Mouse (Mus musculus): ENCODE measurements around the gene Fmo2. TPM values are rescaled to one million over a fixed set of nuclear protein-coding genes. Genes with fewer than 3 reads are reported as not detected.

Gene Fmo2
- polyA plus RNA-seq, 1 experiment from 2014 or later = 0.29 TPM

DNA sequence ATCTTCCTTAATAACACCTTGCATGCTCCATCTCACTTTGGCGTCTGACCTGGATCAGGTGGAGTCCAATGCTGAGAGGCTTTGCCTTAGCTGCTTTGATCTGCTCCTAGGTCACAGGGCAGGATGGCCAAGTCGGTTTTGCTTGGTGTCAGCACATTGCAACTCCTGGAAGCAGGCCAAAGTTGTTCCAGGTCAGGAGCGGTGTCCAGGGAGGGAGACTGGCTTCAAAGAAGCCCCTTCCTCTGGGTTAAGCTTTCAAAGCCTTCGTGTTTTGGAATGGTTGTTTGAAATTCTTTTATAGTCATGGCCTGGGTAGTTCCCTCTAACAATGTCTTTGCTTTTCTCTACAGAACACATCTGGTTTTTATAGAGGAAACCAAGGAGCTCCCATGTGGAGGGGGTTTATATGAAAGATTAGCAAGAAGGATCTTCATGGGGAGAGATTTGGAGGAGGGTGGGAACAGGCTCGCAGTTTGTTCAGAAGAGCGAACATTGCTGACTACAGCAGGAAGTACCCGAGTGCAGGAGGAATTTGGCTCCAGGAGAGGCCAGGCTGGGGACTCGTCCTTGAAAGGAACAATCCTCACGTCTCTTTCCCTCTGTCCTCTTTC, 26.7 kb downstream of the Fmo2 start:
- H3K9me3 ChIP-seq (ENCODE audit: control insufficient read depth, low read length) = peaks cover 3% of the 10 kb centered on the region; the same call in 1 of the 2 replicates
- no peak overlapping the region for H3K4me3 ChIP-seq (ENCODE audit: low read length)
- H3K27me3 ChIP-seq (replicated peaks; ENCODE audit: control insufficient read depth, insufficient read depth, low read length) = no peaks in the 10 kb centered on the region
- H3K4me2 ChIP-seq (ENCODE audit: low read length) = no peak overlapping the region
- H3K4me1 ChIP-seq (ENCODE audit: control insufficient read depth, insufficient read depth, low read depth, low read length) = no peaks in the 10 kb centered on the region; the same call in 1 of the 2 replicates
- no peaks in the 10 kb centered on the region for H3K36me3 ChIP-seq (ENCODE audit: control insufficient read depth, insufficient read depth, low read length)
- ATAC-seq = no peak
- H3K9ac ChIP-seq (ENCODE audit: low read depth, low read length) = no peak overlapping the region
- 59% methylated on average over 9 of the region's 9 CpGs for WGBS
- no peak overlapping the region for H3K27ac ChIP-seq (ENCODE audit: low read depth, low read length)

DNA sequence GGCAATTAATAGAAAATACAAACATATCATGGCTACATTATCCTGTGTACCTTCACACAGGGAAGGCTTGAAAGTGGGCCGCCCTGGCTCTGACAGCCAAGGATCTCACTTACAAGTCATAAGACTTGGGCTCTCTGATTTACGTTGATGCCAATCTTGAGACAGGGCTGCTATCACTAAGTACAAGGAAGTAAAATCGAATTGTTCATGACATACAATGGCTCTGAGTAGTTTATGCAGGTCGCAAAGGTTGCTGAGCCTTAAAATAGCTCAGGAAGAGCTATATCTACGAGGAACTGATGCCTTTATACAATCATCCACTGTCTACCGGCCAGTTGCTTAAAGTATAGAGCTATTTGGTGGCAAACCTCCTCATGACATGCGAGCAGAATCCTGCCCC, 27.5 kb downstream of the Fmo2 start:
- Histone ChIP-seq H3K9ac (ENCODE audit: low read depth, low read length) (no peak overlapping the region), H3K36me3 (ENCODE audit: control insufficient read depth, insufficient read depth, low read length) (no peaks in the 10 kb centered on the region), H3K4me2 (ENCODE audit: low read length) (no peak overlapping the region), H3K9me3 (ENCODE audit: control insufficient read depth, low read length) (peaks cover 3% of the 10 kb centered on the region; the same call in 1 of the 2 replicates), H3K4me1 (ENCODE audit: control insufficient read depth, insufficient read depth, low read depth, low read length) (no peaks in the 10 kb centered on the region; the same call in 1 of the 2 replicates), H3K27ac (ENCODE audit: low read depth, low read length) (no peak overlapping the region), H3K27me3 (replicated peaks; ENCODE audit: control insufficient read depth, insufficient read depth, low read length) (no peaks in the 10 kb centered on the region), H3K4me3 (ENCODE audit: low read length) (no peak overlapping the region)
- WGBS = 85% methylated on average over 7 of the region's 7 CpGs
- no peak for ATAC-seq

DNA sequence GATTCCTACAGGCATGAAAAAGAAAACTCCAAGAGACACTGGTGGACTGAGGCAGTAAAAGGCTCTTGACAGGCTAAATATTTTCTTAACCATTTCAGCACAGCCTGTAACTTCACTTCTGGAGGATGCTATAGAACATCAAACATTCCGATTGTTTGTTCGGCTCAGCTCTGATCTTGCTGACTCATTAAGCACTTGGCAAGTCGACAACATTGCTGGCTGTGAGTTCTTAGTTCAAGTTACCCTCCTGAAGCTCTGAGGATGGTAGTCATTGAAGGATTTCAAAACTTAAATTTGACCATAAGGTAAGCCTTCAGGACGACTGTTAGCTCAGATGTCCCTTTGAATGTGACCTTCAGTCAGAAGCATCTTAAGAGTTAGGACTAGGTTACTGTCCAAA, 31.1 kb downstream of the Fmo2 start:
- Histone ChIP-seq H3K4me2 (ENCODE audit: low read length) (no peak overlapping the region), H3K9ac (ENCODE audit: low read depth, low read length) (no peak overlapping the region), H3K36me3 (ENCODE audit: control insufficient read depth, insufficient read depth, low read length) (no peaks in the 10 kb centered on the region), H3K27me3 (replicated peaks; ENCODE audit: control insufficient read depth, insufficient read depth, low read length) (no peaks in the 10 kb centered on the region), H3K27ac (ENCODE audit: low read depth, low read length) (no peak overlapping the region), H3K4me1 (ENCODE audit: control insufficient read depth, insufficient read depth, low read depth, low read length) (no peaks in the 10 kb centered on the region; the same call in 1 of the 2 replicates), H3K9me3 (ENCODE audit: control insufficient read depth, low read length) (peaks cover 3% of the 10 kb centered on the region; the same call in 1 of the 2 replicates), H3K4me3 (ENCODE audit: low read length) (no peak overlapping the region)
- WGBS = 78% methylated on average over 4 of the region's 4 CpGs
- no peak for ATAC-seq

DNA sequence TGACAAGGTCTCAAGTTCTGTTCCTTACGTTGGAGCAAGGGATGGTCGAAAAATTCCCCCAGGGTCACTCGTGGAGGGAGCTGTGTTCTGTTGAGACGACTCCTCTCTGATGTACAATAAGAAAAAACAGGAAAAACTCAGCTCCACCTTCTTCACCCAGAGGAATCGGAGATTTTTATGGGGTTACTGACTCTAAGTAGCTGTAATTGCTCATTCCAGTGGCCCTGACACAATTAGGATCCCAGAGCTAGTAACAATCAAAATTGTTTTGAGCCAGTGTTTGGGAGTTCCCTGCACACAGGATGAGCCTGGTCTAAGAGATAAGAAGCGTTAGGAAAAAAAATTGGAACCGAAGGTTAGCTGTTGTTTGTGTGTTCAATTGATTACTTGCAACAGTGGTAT, 32.2 kb downstream of the Fmo2 start, which contains the start of gene Fmo1:
Gene Fmo1, minus strand, starts transcription at position 331 of the 402 bp plus-strand sequence.
- Histone ChIP-seq H3K4me1 (ENCODE audit: control insufficient read depth, insufficient read depth, low read depth, low read length) (no peaks in the 10 kb centered on the region), H3K36me3 (ENCODE audit: control insufficient read depth, insufficient read depth, low read length) (no peaks in the 10 kb centered on the region), H3K9ac (ENCODE audit: low read depth, low read length) (no peak within 1 kb of the TSS), H3K4me2 (ENCODE audit: low read length) (no peak within 1 kb of the TSS), H3K4me3 (ENCODE audit: low read length) (no peak within 1 kb of the TSS), H3K27ac (ENCODE audit: low read depth, low read length) (no peak within 1 kb of the TSS), H3K27me3 (replicated peaks; ENCODE audit: control insufficient read depth, insufficient read depth, low read length) (no peaks in the 10 kb centered on the region), H3K9me3 (ENCODE audit: control insufficient read depth, low read length) (peaks cover 3% of the 10 kb centered on the region; the same call in 1 of the 2 replicates)
- 79% methylated on average over 7 of the region's 7 CpGs for WGBS
- no peak for ATAC-seq

DNA sequence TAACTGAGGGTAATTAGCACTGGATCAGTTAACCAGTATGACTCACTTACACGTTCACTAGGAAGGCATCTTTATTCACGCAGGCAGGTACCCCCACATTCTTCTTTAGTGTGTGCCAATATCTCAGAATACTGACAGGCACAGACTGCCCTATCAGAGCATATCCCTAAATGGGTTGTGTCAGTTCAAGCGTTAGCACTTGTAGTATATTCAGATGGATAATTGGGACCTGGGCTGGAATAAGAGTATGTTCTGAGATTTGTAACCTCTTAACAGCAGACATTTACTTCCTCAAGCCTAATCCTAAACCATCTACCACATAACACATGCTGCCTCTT, 33.1 kb downstream of the Fmo2 start:
- Histone ChIP-seq H3K9me3 (ENCODE audit: control insufficient read depth, low read length) (peaks cover 3% of the 10 kb centered on the region; the same call in 1 of the 2 replicates), H3K4me1 (ENCODE audit: control insufficient read depth, insufficient read depth, low read depth, low read length) (no peaks in the 10 kb centered on the region), H3K4me2 (ENCODE audit: low read length) (no peak overlapping the region), H3K4me3 (ENCODE audit: low read length) (no peak overlapping the region), H3K9ac (ENCODE audit: low read depth, low read length) (no peak overlapping the region), H3K36me3 (ENCODE audit: control insufficient read depth, insufficient read depth, low read length) (no peaks in the 10 kb centered on the region), H3K27ac (ENCODE audit: low read depth, low read length) (no peak overlapping the region), H3K27me3 (replicated peaks; ENCODE audit: control insufficient read depth, insufficient read depth, low read length) (no peaks in the 10 kb centered on the region)
- WGBS = 81% methylated on average over 3 of the region's 3 CpGs
- no peak for ATAC-seq

DNA sequence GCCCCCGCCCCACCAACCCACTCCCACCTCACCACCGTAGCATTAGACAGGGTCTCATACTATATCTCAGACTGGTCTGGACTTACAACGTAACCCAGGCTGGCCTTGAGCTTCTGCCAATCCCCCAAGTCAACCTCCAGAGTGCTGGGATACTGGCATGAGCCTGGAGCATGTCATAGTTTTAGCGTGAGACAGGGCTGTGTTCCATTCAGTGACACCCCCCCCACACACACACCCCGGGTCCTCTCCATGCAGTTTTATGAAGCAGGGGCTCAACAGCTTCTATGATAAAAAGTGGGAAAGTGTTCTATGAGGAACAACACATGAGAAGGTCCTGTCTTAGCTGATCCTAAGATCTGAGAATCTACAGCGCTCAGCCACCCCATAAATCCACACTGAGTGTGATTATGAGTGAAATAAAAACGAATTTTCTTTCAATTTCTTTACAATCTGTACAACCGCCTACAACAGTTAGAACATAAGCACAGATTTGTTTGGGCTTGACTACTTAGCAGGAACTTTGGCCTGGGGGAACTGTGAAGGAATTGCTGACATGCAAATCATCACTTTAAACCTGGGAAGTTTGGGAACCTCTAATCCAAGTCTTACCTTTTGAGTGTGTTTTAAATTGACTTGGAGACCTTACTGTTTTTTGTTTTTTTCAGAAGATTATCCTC, 33.6 kb downstream of the Fmo2 start:
- no peaks in the 10 kb centered on the region for H3K27me3 ChIP-seq (replicated peaks; ENCODE audit: control insufficient read depth, insufficient read depth, low read length)
- peaks cover 1% of the 10 kb centered on the region; the same call in 1 of the 2 replicates for H3K4me1 ChIP-seq (ENCODE audit: control insufficient read depth, insufficient read depth, low read depth, low read length)
- no peak overlapping the region for H3K9ac ChIP-seq (ENCODE audit: low read depth, low read length)
- ATAC-seq = no peak
- H3K4me3 ChIP-seq (ENCODE audit: low read length) = no peak overlapping the region
- H3K36me3 ChIP-seq (ENCODE audit: control insufficient read depth, insufficient read depth, low read length) = no peaks in the 10 kb centered on the region
- WGBS = 85% methylated on average over 8 of the region's 8 CpGs
- H3K4me2 ChIP-seq (ENCODE audit: low read length) = no peak overlapping the region
- no peak overlapping the region for H3K27ac ChIP-seq (ENCODE audit: low read depth, low read length)
- H3K9me3 ChIP-seq (ENCODE audit: control insufficient read depth, low read length) = peaks cover 3% of the 10 kb centered on the region; the same call in 1 of the 2 replicates

DNA sequence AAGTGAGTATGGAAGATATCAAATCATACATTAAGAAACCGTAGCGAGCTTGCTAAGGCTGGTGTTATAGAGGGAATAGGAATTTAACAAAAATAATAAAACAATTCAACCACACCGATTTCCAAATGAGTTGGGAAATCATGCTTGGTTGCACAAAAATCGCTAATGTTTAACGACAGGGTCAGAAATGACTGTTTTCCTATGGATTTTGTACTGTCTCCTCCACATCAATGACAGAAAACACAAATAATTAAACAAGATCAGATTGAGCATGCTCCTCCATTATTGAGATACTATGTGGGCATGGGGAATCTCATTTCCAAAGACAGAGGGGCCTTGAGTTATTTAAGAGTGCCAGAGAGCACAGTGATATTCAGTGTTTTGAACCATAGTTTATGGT, 34.2 kb downstream of the Fmo2 start:
- no peak for ATAC-seq
- H3K27me3 ChIP-seq (replicated peaks; ENCODE audit: control insufficient read depth, insufficient read depth, low read length) = no peaks in the 10 kb centered on the region
- peaks cover 3% of the 10 kb centered on the region; the same call in 1 of the 2 replicates for H3K9me3 ChIP-seq (ENCODE audit: control insufficient read depth, low read length)
- H3K9ac ChIP-seq (ENCODE audit: low read depth, low read length) = no peak overlapping the region
- no peak overlapping the region for H3K4me2 ChIP-seq (ENCODE audit: low read length)
- H3K36me3 ChIP-seq (ENCODE audit: control insufficient read depth, insufficient read depth, low read length) = no peaks in the 10 kb centered on the region
- H3K27ac ChIP-seq (ENCODE audit: low read depth, low read length) = no peak overlapping the region
- WGBS = 93% methylated on average over 5 of the region's 5 CpGs
- H3K4me1 ChIP-seq (ENCODE audit: control insufficient read depth, insufficient read depth, low read depth, low read length) = peaks cover 2% of the 10 kb centered on the region; the same call in 1 of the 2 replicates
- no peak overlapping the region for H3K4me3 ChIP-seq (ENCODE audit: low read length)

DNA sequence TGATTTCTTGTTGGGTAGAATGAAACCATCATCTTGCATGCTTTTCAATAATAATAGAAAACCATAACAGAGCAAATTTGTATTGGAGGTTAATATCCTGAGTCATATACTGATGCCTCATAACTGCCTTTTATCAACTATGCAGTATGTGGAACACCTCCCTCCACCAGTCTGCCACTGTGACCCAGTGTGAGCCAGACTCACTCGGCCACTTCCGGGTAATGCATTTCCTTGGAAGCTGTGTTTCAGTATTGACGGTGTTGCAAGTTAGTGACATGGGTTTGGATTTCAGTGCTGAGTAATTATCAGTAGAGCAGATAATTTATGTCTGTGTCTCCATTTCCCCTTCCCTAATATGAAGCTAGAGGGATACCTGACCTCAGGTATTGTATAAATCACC, 34.9 kb downstream of the Fmo2 start:
- peaks cover 3% of the 10 kb centered on the region; the same call in 1 of the 2 replicates for H3K9me3 ChIP-seq (ENCODE audit: control insufficient read depth, low read length)
- H3K4me2 ChIP-seq (ENCODE audit: low read length) = no peak overlapping the region
- no peak overlapping the region for H3K9ac ChIP-seq (ENCODE audit: low read depth, low read length)
- H3K36me3 ChIP-seq (ENCODE audit: control insufficient read depth, insufficient read depth, low read length) = no peaks in the 10 kb centered on the region
- no peak for ATAC-seq
- H3K4me1 ChIP-seq (ENCODE audit: control insufficient read depth, insufficient read depth, low read depth, low read length) = peaks cover 2% of the 10 kb centered on the region; the same call in 1 of the 2 replicates
- no peaks in the 10 kb centered on the region for H3K27me3 ChIP-seq (replicated peaks; ENCODE audit: control insufficient read depth, insufficient read depth, low read length)
- no peak overlapping the region for H3K4me3 ChIP-seq (ENCODE audit: low read length)
- WGBS = 87% methylated on average over 3 of the region's 3 CpGs
- H3K27ac ChIP-seq (ENCODE audit: low read depth, low read length) = no peak overlapping the region

DNA sequence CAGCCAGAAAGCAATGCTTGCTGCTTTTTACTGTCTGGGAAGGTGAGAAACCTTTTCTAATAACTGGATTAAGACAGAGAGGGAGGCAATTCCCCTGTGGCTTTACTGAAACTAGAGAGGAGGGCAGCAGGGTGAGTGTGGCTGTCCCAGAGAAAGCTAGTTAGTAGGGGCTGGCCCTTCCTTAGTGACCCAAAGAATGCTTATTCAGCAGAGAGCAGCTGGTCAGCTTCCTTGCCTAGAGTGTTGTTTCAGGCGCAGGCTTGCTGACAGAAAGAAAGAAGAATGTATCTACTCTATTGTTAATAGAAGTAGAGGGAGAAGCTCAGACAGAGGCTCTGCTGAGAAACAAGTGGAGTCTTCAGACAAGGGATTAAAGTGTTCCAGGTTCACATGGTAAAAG, 36.2 kb downstream of the Fmo2 start:
- no peak for ATAC-seq
- Histone ChIP-seq H3K27ac (ENCODE audit: low read depth, low read length) (0 out of 2 replicates have a peak overlapping the region, but pooled peaks have one; percentile 12), H3K36me3 (ENCODE audit: control insufficient read depth, insufficient read depth, low read length) (no peaks in the 10 kb centered on the region), H3K27me3 (replicated peaks; ENCODE audit: control insufficient read depth, insufficient read depth, low read length) (no peaks in the 10 kb centered on the region), H3K4me1 (ENCODE audit: control insufficient read depth, insufficient read depth, low read depth, low read length) (peaks cover 2% of the 10 kb centered on the region; the same call in 1 of the 2 replicates), H3K4me3 (ENCODE audit: low read length) (no peak overlapping the region), H3K9ac (ENCODE audit: low read depth, low read length) (no peak overlapping the region), H3K4me2 (ENCODE audit: low read length) (no peak overlapping the region), H3K9me3 (ENCODE audit: control insufficient read depth, low read length) (no peaks in the 10 kb centered on the region)
- 12% methylated on average over 1 of the region's 1 CpGs for WGBS
